Mouse (Mus musculus) layer of hippocampus, postnatal 36 days (tissue): ENCODE data around the gene Nme8. TPM values are rescaled to one million over a fixed set of nuclear protein-coding genes. Genes with fewer than 3 reads are reported as not detected.

ENCODE experiments used
- DNase-seq, 2 experiments: peaks; one replicate each; pipeline ENCODE4 v3.0.0; 2022
- total RNA-seq, 2 experiments: library from RNA; stranded (reverse); gene quantifications; 2 replicates each; pipeline ENCODE4 v1.2.3; 2021

The Nme8 gene
- not detected for total RNA-seq

DNA sequence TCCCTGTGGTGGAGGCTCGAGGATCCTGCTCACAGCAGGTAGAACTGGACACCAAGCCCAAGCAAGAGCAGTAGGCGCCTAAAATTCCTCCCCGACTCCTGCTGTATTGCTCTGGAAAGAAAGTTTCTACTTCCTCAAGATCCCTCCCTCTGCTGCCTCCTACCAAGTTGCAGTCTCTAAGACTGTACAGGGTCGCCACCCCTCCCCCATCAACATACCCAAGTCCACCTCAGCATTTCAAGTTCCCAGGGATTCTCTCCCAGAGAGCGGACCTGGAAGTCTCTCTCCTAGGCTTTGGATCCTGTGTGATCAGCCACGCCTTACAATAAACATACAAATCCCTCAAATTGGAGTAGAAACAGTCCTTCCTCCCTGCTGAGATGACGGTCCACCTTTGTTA lies at the start of gene Nme8:
Gene Nme8 (minus strand): TSS at position 5 of the 400 bp plus-strand sequence.
- DNase-seq, result no peak

DNA sequence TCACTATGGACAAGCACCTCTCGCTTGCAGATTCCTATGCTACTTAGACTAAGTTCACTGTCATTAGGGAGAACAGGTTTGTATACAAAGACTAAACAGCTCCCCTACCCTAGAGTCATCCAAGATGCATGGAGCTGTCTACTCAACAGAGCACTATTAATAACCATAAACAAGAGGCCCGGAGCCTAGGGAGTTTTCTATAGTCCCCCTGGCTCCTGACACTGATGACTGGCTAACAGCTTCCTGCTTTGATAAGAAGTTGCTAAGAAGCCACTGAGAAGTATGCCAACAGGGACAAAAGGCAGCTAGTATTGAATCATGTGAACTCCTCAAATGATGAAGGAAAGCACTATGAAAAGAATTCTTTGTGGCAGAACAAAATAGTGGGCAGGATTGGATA lies 48.1 kb upstream of the Nme8 start:
- no peak for DNase-seq

DNA sequence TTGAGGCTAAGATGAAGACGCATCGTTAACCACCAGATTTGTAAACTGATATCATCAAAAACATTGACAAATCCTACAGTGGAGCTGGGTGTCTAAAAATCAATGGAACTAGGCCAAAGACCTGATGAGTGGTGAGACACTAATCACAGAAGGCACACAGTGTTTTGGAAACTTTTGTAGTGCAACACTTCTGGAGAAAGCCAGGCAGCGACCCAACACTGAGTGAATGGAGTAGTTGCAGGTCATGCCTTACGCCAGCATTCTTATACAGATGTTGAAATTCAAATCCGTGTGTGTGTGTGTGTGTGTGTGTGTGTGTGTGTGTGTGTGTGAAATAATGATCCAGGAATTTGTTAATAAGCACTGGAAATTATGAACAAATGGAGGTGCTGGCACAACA lies 46.9 kb upstream of the Nme8 start:
- DNase-seq, result no peak

DNA sequence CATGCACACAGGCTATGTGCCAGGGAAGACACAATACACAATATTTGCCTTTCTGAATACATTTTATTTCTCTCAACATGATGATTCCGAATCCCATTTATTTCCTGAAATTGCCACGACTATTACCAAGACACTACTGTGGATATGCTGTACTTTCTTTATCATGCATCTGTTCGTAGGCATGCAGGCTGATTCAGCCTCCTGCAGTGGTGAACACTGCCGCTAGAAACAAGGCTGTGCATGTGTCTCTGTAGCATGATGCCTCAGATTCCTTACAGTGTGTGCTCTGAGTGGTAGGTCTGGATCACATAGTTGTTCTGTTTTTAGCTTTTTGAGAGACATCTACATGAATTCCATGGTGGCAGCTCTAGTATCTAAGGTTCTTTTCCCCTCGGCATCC lies 37.0 kb upstream of the Nme8 start:
- no peak for DNase-seq

GRCm38 (mm10) chr13:19730826-19731225 lies 33.2 kb upstream of the Nme8 start:
- no peak for DNase-seq

DNA sequence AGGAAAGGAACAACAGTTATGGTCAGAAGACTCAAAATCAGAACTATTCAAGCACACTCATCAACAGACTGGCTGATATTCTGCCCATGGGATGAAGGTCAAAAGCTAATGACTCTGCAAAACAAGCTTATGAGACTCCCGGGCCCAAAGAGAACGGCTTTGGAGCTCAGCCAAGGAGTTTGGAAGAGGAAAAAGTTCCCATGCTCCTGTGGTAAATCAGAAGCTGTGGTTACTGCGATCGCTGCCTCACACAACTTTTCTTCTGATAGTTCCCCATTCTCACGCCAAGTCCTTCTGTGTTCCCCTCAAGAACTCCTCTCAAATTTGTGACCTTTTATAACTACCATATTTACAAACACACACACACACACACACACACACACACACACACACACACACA lies 21.4 kb upstream of the Nme8 start:
- DNase-seq, result no peak

DNA sequence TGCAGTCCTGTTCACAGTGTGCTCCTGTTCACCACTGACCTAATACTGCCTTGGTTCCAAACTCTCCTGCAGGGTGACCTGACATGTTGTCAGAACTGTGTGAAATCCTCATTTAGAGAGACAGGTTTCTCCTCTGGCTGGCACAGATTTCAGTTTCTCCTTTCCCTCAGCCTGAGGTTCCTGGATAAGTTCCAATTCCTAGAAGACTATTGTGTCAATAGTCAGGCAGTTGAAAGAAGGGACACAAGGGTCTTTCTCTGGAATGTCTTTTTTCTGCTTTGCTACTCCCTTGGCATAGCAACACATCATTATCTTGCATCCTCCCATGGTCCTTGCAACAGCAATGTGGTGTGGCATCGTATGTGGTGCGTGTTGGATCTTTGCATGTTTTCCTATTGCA lies 19.6 kb upstream of the Nme8 start:
- no peak for DNase-seq

- no peak for DNase-seq
Measured at GRCm38 (mm10) chr13:19703806-19704205, 6.2 kb upstream of the Nme8 start.

DNA sequence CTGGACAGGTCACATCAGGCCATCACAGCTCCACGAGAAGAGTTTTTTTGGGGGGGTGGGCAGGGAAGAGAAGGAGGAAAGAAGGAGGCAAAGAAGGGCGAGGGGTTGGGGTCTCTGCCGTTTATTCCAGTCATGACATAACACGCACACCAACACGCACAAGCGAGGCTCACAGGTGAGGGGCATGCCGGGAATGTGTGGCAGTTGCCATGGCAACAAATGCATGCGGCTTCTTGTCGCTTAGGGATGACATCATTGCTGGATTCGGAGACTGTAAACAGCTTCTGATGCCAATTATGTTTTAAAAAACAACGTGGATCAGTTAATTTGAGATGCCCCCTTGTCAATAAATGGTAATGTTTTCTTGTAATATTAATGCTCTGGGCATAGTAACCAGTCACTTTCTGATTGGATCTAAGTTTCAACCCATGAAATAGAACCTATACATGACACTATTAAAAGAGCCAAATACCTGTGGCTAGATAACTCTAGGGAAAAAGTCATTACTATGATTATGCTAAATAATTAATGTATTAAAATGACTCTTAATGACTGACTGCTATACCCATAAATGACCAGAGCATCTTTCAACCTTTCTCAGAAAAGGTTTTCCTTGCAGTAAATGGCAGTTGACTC lies 4.0 kb upstream of the Nme8 start:
- peak; percentile 54 to 59 for DNase-seq

DNA sequence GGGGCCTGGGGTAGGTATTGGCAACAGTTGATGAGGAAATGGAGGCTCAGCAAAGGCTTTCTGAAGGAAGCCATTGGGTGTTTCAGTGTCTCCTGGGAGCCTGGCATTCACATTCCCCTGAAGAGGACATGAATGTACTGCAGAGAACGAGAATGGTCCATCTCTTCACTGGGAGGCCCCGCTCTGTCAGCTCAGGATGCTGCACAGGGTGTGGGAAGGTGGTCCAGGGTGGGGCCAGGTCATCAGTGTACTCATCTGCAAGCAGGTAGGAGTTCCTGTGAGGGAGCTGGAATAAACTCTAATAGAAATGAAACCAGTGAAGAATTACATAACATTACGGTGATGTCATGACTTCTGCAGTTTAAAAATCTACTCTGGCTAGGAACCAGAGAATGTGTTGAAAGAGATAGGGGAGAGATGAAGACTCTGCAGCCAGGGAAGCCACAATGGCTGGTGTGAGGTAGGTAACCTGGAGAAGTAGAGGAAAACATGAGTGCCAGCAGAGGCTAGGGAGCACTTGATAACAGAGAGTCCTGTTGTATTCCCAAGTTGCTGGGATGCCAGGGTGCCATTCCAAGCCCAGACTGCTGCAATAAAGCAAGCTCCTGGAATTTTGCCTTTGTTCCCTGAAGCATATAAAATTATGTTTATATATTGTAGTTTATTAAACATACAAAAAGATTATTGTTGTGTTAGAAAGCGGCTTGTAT lies 3.3 kb upstream of the Nme8 start:
- no peak for DNase-seq

- no peak for DNase-seq
Measured at GRCm38 (mm10) chr13:19698524-19699173, 1.1 kb upstream of the Nme8 start.

- no peak for DNase-seq
Measured at GRCm38 (mm10) chr13:19690417-19690816, 7.2 kb downstream of the Nme8 start.

DNA sequence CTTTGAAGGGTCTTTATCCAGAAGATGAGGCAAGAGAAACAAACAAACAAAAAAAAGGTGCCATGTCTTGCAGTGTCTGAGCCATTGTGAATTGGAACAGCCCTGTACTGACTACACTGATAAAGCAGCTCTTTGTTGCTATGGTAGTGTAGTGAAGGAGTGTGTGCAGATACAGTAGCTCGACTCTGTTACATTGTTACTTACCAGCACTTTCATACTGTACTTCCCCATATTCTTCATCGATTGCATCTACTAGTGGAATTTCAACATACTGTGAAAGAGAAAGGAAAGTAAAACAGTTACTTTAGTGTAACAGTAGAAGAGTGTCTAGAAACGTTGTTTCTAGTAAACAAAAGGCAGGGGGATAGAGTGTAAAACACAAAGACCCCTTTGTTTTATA lies 7.6 kb downstream of the Nme8 start:
- DNase-seq, result no peak

GRCm38 (mm10) chr13:19684007-19684406 lies 13.6 kb downstream of the Nme8 start:
- peak; percentile 12 to 54 for DNase-seq

GRCm38 (mm10) chr13:19682879-19683640 lies 14.5 kb downstream of the Nme8 start:
- peak in 1 of 2 experiments; percentile 17 for DNase-seq

- no peak for DNase-seq
Measured at GRCm38 (mm10) chr13:19674601-19675000, 23.0 kb downstream of the Nme8 start.

DNA sequence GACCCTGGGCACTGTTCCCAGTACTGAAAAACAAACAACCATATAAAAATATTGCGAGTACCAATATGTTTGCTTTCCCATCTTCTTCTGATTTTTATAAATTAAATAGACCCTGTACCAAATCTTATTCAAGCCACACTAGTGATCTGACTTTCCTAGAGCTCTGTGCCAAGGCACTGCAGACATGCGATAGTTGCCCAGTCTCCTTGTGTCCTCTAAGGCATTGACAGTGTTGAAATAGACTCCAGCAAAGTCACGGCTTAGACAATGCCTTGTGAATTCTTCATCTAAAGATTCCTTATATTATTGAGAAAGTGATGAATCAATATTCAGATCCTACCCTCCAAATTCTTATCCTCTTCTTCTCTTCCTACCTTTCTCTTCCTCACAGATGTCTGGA lies 23.6 kb downstream of the Nme8 start:
- DNase-seq, result no peak

DNA sequence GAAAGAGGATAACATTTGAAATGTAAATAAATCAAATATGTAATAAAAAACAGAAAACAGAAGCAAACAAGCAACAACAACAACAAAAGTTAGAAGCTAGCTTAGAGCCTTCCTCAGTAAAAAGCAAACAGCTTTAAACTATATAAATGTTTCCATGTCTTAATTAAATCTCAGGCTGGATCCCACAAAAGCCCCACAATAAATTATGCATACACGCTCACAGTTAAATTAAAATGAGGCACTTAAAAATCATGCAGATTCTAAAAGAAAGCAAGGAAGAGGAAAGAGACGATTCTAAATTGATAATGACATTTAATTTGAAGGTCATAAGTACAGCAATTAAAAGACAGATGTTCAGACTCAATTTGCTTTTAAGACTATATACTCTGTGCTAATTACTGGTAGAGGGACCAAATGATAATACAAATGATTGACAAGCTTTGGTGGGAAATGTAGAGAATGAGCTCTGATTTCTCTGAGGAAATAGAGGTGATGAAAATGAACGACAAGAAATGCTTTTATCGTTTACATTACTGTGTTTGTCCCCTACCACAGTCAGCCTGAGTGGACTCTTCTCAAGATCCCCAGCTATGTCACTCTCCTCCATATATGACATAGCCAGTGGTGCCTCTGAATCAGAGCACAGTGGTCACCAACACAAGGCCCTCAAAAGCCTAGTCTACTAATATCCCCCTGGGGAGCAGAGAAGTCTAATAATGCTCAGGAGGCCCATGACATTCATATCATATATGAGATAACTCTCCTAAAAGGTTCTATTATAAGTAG lies 29.0 kb downstream of the Nme8 start:
- no peak for DNase-seq

DNA sequence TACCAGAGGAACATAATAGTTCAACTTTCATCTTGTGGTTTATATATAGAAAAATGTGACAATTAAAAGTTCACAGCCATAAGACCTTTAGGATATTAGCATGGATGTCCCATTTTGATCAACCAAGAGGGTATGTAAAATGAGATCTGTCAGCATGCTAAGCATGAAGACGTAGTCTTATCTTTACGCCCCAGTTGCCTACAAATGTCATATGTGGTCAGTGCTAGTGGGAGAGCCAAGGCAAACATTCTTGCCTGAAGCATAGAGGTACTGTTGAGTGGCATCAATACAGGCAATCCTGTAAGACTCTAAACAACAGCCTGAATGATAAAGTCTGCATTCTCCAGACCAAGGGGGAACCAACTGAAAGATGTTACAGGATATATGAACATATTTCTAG lies 45.2 kb downstream of the Nme8 start:
- no peak for DNase-seq

GRCm38 (mm10) chr13:19649824-19650223 lies 47.8 kb downstream of the Nme8 start:
- DNase-seq, result no peak

- DNase-seq, result no peak
Measured at GRCm38 (mm10) chr13:19644225-19644624, 53.4 kb downstream of the Nme8 start.

DNA sequence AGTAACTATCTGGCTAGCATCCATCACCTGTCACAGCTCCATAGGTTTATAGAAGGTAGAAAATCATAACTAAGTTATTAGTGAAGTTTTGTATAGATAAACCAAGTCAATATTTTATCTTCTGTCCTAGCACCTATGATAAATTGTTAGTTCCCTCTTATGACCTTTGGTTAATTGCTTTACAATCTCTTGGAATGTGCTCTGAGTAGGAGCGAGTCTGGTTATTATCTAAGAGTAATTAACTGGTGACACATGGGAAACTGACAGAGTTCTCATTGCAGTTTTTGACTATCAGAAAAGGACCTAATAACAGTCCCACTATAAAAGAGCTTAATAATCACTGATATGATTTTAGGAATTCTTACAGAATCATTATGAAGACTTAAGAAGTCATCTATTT lies 54.1 kb downstream of the Nme8 start:
- DNase-seq, result no peak
